Mouse (Mus musculus) heart, postnatal 0 days (tissue): Measurements from ENCODE around the gene Sept10.

Experiments
- CTCF ChIP-seq: IDR thresholded peaks from 2 replicates; pipeline ENCODE4 v1.5.1; 2016; ENCODE audit warnings: antibody characterized with exemption, control low read depth, low read depth
- EP300 ChIP-seq: IDR thresholded peaks from 2 replicates; pipeline ENCODE4 v1.6.1; 2016; ENCODE audit warnings: antibody characterized with exemption, low read depth

- TF ChIP-seq CTCF, result no peak
- TF ChIP-seq EP300, result no peak
These were observed 70.5 kb downstream of the Sept10 start for GRCm38 (mm10) chr10:59150938-59151657.
